Mouse (Mus musculus): ENCODE data around the gene Plpp7.

Plpp7 gene

DNA sequence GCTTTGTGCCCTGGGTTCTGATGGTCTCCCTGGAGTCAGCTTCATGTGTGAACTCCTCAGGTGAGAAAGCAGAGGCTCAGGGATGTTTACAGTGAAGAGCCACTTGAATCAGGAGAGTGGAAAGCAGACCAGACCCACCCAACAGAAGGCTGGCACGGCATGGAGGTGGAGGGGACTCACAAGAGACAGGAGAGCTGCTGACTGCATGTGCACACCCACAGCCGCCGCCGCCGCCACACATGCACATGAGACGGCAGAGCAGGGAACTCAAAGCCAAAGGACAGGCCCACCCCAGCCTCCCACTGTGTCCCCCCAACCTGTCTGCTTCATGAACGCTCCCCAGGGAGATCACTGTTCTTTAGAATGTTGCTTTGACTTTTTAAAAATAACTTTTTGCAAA lies 8.8 kb downstream of the Plpp7 start:
- DNase-seq = no peak

DNA sequence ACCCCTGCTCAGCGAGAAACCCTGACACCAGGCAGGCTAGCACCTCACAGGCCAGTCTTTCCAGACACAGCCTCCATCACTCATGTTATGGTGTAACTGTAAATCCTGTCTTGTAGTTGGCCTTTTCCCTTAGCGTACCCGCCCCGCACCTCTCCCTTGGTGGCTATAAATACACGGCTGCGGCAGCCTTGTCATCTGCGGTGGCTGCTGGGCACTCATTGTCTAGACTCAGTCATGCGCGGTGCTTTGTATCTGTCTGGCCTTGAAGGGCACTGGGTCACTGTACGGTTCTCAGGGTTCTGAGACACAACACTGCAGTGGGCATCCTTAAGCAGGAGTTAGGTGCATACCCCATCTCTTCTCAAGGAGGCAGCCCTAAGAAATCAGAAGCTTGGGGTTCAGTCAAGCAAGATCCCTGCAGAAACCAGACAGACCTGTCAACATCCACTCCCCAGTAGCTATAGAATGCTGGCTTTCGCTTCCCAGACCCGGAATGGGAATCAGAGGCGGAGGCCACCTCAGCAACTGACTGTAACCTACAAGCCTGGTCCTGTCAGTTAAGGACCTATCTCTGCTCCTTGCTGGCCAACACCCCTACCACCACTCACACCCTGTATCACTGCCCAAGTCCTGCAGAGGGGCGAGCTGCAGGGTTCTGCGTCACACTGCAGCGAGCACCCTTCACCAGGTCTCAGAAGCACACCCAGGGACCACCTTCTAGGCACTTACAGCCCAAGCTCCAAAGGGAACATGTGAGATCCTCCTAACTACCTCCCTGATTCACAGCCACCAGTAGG lies 10.0 kb downstream of the Plpp7 start:
- no peak for DNase-seq

DNA sequence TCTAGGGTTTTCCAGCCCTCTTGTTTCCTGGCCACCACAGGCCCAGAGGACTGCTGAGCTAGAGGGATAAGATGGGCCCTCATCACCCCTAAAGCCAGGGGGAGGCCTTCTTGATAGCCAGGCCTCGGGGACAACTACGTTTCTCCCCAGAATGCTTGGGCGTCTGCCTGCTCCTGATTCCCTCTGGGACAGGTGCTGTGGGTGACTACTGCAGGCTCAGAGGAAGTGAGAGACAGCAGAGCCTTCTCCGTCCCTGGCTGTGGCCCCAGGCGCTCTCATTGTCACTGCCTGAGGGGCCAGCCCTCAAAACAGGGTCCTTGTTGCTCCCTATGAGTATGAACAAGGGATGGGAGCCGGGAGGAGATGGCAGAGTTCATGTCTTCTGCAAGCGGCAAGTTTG lies 10.6 kb downstream of the Plpp7 start:
- DNase-seq = no peak

DNA sequence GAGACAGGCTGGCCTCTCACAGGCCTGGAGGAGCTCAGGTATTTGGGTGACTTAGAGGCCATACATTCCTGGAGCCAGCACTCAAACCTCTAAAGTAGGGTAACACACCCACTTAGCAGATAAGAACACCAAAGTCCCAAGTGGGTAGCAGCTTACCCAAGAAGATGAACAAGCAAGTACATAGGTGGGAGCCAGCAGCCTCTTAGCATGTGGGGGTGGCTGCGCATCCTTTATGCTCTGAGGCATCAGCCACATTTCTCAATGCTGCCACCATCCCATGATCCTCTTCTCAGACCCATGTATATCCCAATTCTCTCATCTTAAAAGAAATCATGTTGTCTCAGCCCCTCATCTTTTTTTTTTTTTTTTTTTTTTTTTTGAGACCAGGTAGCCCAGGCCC lies 15.9 kb downstream of the Plpp7 start:
- no peak for DNase-seq

DNA sequence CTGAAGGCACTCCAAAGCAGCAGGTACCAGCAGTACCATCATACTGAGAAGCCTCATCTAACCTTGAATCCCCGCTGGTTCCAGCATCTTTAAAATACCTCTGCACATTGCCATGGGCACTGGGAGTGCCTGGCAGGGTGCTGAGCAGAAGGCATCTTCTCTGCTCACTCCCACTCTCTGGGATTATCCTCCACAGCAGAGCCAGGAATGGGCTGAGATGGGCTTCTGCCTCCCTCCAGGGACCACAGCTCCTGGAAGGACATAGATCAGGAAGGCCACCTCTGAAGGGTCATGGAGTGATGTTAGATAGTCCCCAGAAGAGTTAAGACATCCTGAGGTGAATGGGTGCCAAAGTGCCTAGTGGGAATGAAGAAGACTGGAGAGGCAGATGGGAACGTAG lies 17.2 kb downstream of the Plpp7 start:
- no peak for DNase-seq

DNA sequence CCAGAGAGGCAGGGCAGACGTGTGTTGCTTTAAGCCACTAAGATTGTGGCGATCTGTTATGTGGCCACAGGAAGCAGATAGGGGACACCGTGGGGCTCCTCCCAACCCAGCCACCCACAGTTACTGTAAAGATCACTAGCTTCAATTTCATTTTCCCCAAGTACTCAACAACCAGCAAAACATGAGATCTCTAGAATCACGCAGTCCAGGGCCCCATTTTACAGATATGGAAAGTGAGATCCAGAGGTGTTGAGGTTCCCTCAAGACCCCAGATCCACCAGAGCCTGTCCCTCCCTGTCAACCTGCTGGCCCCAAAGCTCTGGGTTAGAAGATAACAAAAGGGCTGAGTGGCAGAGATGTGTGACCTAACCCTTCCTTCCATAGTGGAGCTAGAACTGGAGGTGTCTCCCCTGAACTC lies 20.5 kb downstream of the Plpp7 start:
- DNase-seq = no peak

DNA sequence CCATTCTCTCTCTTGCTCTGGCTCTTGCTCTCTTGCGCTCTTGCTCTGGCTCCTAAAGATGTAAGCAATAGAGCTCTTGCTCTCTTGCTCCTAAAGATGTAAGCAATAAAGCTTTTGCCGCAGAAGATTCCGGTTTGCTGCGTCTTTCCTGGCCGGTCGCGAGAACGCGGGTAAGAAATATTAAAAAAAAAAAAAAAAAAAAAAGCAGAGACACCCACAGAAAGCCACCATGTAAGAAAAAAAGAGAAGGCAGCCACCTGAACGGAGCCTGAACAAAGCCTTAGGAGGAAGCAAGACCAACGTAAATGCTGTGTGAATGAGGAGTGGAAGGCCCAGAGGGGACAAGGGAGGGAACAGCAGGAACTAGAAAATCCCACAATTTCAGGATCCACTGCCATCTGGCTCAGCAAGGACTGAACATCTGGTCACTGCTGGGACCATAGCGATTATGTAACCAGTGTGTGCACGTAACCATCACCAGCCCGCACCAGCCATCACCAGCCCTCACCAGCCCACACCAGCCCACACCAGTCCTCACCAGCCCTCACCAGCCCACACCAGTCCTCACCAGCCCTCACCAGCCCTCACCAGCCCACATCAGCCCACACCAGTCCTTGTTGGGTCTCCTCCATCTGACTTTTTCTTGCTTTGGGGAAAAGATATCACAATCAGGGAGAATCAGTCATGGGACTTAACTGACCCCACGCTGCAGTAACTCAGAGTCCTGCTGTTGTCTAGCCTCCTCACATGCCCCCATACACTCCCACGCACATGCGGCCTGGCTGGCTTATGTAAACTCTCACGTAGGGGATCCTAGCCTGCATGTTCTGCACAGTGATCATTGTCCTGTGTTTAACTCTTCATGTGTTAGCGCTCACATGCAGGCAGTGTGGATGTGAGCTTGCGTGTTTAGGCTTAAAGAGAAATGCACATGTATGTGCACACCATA lies 24.7 kb downstream of the Plpp7 start:
- no peak for DNase-seq

DNA sequence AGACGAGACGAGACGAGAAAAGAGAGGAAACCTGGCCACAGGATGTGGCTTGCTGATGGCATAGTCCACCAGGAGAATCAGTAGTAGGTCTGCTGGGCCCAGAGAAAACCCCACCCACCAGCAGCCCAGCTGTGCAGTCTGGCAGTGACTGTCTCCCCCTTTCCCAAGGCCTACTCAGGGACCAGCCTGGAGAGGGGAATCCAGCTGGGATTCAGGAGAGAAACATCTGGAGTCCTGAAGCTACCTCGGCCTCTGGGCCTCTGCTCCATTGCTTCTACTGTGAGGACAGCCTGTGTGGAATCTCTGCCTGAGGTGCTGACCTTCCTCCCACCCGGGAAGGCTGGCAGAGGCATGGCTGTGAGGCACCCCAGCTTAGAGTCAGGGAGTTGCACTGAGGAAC lies 25.8 kb downstream of the Plpp7 start:
- DNase-seq = peak in 1 of 2 experiments; percentile 44

DNA sequence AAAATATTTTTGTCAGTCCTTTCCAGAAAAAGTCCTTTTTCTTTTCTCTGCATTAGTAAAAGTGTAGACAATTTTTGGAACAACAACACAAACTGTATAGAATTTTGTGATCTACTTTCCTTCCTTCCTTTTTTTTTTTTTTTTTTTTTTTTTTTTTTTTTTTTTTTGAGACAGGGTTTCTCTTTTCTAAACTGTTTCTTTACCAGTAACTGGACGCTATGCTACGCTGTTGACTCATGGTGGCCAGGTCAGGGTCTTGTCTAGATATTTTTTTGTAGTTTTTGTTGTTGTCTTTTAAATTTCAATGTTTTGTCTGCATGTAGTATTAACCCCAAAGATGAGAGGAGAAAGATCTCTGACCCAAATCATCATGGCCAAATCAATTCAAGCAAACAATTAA lies 26.5 kb downstream of the Plpp7 start:
- DNase-seq = no peak

DNA sequence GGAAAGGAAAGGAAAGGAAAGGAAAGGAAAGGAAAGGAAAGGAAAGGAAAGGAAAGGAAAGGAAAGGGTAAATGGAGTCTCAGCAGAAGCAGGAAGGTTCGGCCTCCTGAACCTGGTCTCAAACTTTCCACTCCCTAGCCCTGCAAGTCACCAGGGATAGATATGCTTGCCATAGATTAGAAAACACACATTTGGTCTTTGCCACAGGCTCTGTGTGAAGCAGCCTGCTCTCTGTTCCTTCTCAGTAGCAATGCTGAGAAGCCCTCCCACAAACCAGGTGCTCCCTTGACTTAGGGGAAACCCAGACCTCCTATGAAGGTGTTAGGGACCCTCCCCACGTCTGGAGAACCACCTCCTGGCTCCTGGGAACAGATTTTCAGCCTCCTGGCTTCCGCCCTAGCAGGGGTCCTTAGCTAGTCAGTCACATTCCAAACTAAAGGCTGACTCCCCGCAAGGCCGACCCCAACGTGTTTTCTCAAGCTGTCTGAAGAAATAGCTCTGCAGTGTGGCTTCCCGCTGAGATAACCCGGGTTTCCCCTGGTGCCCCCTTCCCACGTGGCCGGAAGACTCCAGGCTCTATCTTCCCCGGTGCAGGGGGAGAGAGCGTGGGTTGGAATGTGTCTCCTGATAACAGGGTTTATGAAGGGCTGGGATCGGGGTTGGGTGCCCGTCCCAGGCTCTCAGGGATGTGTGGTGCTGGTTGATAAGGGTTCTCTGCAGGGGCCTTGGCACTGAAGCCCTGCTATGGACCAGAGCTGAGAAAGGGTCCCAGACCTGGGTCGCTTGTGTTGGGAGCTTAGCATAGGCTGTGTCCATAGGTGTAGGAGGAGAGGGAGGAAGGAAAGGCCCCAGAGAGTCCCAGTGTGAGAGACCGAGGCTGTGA lies 32.6 kb downstream of the Plpp7 start:
- DNase-seq = no peak

DNA sequence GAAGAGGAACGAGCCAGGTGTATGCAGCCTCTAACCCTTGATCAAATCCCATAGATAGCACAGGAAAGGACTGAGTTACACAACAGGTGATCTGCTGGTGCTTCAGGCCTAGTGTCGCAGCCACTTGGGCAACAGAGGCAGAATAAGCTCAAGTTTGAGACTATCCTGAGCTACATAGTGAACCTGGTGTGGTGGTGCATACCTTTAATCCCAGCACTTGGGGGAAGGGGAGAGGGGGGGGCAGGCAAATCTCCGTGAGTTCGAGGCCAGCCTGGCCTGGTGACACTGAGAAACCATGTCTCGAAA lies 33.2 kb downstream of the Plpp7 start:
- DNase-seq = no peak

DNA sequence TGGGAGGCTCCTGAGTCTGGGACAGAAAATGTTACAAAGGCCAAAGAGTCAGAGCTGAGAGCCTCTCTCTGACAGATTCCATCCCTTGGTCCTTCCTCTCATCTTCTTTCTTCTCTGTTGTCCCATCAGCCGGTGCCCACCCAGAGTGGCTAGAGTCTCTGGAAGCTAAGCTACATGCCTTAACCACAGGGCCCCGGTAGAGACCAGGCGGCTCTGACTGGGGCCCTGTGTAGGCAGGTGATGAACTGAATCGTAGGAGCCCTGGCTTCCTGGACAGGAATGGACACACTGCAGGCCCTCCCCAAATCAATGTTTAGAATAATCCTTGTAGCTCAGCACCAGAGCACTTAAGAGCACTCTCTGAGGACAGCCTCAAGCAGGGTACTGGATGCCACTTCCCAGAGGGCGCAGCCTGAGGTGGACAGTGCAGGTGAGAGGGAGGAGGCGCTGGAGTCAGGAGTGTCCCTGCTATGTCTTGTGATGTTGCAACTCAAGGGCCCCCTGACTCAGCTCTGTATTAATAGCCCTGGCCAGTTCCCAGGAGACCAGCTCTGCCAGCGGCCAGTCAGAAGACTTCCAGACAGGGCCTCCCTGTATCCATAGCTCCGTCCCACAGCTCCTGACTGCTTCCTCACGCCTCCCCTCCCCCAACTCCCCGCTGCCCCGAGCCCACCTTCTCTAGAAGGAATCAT lies 34.2 kb downstream of the Plpp7 start:
- DNase-seq = no peak

DNA sequence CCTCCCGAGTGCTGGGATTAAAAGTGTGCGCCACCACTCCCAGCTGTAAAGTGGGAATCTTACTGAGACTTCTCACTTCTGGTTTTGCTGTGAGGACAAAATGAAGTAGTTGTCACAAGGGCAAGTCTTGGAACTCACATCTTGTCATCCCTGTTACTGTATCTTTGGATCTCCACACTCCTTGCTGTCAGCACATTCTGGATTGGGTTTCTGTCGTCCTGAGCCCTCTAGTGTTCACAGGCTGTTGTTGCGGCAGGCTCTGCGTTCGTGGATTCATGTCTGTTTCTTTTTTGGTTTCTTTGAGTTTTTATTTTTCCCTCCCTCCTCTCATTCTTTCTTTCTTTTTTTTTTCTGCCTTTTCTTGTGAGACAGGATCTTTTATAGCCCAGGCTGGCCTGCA lies 35.1 kb downstream of the Plpp7 start:
- no peak for DNase-seq

DNA sequence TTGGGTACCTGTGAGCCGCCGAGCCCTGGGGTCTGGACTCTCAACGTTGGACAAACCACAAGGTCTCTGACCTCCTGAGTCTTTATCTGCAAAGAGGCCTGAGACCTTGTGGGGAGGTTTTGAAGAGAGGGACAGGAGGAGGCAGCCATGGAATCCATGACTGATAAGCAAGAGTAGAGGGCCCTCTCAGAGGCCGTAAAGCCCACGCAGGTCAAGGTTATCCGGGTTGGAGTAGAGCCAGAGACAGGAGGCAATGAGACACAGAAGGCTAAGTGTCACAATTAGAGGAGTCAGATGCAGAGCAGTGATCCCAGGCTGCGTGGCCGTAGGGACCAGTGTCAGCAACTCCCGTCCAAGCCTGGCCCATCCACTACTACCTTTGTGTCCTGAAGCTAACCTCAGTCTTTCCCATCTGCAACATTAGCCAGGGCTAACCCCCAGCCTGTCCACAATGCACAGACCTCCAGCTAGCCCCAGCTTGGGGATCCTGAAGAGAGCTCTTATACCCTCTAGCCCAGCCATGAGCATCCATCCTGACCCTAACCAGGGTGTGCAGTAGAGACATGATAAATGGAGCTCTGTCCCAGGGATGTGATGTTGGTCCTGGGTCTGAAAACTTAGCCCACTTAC lies 36.0 kb downstream of the Plpp7 start:
- DNase-seq = no peak

DNA sequence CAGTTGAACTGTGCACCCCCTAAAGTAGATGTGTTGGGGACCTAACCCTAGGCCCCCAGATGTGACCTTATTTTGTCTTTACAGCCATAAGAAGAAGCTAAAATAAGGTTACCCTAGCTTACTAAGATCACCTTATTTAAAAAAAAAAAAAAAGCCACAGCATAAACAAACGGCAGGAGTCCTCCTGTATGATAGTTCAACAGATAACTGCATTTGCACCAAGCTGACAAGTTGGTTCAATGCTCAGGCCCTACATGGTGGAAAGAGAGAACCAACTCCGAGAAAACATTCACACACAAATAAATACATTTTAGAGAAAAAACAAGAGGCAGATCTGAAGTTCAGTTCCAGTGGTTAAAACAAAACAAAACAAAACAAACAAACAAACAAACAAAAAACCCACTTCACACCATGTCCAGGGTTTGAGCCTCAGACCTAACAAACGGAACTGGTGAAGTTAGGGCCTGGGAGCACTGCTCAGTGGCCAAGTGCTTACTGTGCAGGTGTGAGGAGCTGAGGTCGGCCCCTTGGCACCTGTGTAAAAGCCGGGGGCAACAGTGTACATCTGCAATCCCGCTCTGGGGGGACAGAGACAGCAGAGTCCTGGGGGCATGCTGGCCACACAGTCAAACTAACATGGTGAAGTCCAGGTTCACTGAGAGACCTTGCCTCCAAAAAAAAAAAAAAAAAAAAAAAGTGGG lies 36.7 kb downstream of the Plpp7 start:
- no peak for DNase-seq

DNA sequence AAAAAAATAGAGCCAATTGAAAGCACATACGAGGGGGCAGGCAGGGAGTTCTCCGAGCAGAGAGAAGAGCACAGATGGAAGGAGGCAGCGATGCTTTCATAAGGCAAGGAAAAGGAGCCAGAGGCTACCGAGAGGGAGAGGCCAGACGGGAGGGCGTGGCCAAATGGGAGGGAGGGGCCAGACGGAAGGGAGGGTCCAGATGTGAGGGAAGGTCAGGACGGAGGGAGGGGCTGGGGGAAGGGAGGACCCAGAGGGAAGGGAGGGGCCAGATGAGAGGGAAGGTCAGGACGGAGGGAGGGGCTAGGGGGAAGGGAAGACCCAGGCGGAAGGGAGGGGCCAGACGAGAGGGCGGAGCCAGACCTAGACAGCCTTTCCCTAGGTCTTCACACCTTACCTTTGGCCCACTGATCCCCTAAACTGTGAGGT lies 37.3 kb downstream of the Plpp7 start:
- DNase-seq = peak in 1 of 2 experiments; percentile 46

DNA sequence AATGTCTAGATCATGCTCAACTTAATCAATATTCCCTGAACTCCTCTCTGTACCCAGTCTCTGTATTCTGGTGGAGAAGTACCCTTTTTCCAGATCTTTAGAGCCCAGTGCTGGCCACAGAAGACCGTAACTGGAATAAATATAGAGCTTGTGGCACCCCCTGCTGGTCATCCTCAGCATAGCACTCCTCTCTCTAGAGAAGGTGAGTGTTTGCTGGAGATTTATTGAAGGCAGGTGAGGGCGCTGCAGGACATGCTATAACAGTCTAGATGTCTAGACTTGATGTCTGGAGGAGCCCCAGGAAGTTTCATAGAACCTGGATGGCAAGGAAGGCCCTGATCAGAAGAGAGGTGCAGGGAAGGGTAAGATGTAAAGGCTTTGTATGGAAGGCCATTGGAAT lies 38.7 kb downstream of the Plpp7 start:
- peak; percentile 73 to 84 for DNase-seq

DNA sequence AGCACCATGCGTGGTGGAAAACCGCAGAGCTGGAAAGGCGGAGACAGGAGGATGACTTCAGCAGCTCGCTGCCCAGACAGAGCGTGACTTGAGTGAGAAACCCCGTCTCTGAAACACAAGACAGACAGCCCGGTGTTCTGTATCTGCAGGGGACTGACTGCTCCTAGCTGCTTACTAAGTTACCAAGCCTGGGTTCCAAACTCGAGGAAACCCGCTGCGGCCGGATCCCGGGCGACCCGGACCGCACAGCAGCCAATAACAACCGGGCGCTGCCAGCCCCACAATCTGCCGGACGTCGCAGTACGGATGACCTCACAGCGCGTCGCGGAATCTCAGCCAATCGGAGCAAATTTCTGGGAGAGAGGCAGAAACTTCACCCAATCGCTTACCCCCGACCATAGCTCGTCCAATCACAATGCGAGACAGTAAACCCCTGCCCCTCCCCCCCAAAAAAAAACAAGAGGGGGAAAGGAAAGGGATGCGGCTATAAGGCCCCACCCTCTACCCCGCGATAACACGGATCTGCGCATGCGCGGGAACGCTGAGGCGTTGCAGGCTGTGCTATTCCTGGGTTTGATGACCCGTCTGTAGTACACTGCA lies 42.4 kb downstream of the Plpp7 start:
- DNase-seq = peak; percentile 90 to 97

DNA sequence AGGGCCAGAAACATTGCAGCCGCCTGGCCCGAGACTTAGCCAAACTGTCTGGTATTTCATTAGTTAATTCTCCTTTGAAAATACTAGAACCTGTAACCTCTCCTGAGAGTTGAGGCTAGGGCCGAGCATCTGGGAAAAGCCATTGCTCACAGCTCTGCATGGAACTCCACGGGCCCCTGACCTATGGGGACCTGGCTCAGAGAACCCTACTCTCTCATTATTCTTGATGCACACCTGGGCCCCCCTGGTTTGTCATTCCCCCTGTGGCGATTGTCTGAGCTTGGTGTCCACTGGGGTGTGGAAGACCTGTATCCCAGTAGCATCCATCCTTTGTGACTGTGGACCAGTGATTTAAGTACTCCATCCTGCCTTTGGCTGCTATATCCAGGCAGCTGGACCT lies 44.0 kb downstream of the Plpp7 start:
- DNase-seq = no peak

DNA sequence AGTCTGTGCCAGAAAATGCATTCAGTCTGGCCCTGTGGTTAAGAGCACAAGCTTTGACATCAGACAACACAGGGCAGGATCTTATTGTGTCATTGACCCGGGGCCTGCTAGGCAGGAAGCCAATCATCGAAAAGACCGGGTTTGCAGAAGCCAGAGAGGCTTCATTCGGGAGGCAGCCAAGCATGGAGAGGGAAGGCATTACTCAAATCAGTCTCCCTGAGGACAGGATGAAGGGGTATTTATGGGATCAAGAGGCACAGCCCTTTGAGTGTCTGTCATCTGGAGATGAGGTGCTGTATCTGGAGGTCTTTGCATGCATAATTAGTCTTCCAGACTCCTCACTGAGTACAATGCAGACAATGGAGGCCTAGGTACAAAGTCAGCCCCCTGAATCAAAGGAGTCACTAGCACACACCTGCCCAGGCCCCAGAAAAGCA lies 45.2 kb downstream of the Plpp7 start:
- no peak for DNase-seq

DNA sequence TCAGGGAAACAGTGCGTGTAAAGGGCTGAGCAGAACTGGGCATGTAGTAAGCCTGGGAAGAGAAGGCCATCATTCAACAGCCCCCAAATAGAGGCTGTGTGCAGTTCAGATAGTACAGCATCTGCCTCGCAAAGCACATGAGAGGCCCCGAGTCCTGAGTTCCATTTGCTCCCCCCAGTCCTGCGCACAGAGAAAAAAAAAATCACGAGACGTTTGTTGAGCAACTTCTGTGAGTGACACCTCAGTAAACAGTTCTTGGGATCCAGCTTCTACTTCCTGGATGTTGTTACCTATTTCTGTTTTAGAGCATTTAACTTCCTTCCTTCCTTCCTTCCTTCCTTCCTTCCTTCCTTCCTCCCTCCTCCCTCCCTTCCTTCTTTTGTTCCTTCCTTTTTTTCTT lies 46.3 kb downstream of the Plpp7 start:
- DNase-seq = no peak
